Mouse (Mus musculus) E14TG2a.4 (cell line): Measurements from ENCODE around the gene Ext2.
A peak's percentile ranks its signal among the peaks of the same experiment; 100 is the strongest.

ENCODE experiments used
- CTCF ChIP-seq: conservative IDR thresholded peaks from 2 replicates; pipeline ENCODE4 v1.5.1; 2014; ENCODE audit warnings: low read length
- NANOG ChIP-seq: IDR thresholded peaks from 2 replicates; pipeline ENCODE4 v1.6.1; 2014; ENCODE audit warnings: borderline replicate concordance, low read length, mixed read lengths

DNA sequence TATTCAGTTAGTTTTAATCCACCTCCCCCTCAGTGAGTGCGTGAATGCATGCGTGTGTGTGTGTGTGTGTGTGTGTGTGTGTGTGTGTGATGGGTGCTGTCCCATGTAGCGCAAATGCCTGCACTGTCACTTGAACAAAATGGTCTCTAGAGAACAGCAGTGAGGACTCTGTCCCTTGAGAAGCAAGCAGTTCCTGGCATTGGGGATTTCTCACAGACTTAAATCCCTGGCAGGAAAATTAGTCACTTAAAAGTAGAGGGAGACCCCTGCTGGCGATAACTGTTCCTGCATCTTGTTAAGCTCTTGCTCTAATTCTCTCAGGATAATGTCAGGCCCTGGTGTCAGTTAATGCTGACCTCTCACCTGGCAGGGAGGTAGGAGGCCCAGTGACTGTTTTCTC is 36.2 kb downstream of the Ext2 start:
- TF ChIP-seq CTCF (peak; percentile 83), NANOG (no peak)
